Mouse (Mus musculus): Measurements from ENCODE around the gene Fanci. TPM values are rescaled to one million over a fixed set of nuclear protein-coding genes. Genes with fewer than 3 reads are reported as not detected.

The Fanci gene
- total RNA-seq, 2 experiments from 2014 or later = 3.2 to 3.8 TPM

- no peak for DNase-seq (ENCODE audit: low spot score in 2 of 2)
Measured at GRCm38 (mm10) chr7:79387140-79387539, 4.6 kb upstream of the Fanci start.

GRCm38 (mm10) chr7:79387991-79388390 is 3.7 kb upstream of the Fanci start:
- no peak for DNase-seq (ENCODE audit: low spot score in 2 of 2)

GRCm38 (mm10) chr7:79388671-79389206 is 3.0 kb upstream of the Fanci start:
- no peak for DNase-seq (ENCODE audit: low spot score in 2 of 2)

DNA sequence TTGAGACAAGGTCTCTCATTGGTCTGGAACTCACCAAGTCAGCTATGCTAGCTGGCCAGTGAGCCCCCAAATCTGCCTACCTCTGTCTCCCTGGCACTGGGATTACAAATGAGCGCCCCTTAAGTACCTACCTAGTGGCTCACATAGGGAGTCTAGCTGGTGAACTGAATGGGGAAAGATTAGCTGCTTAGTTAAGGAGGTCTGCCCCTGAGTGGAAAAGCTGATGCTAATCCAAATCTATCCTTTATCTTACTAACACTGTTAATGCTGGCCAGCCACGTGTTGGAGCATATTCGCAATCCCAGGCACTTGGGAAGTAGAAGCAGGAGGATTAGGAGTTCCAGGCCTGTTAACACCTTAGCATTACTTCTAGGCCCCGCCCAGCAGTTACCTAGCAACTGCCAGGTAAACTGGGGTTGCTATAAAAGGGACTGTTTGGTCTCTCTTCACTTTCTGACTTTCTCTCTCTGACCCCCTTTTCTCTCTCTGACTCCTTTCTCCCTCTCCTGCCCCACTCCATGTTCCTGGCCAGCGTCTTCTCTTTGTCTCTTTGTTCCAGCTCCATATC is 1.5 kb upstream of the Fanci start:
- no peak for DNase-seq (ENCODE audit: low spot score in 2 of 2)

- DNase-seq (ENCODE audit: low spot score in 2 of 2) = no peak
Measured at GRCm38 (mm10) chr7:79391471-79391870, 258 bp upstream of the Fanci start.

- DNase-seq (ENCODE audit: low spot score in 2 of 2) = no peak
Measured at GRCm38 (mm10) chr7:79392860-79393513, 1.3 kb downstream of the Fanci start.

- DNase-seq (ENCODE audit: low spot score in 2 of 2) = no peak
Measured at GRCm38 (mm10) chr7:79393924-79394323, 2.2 kb downstream of the Fanci start.

DNA sequence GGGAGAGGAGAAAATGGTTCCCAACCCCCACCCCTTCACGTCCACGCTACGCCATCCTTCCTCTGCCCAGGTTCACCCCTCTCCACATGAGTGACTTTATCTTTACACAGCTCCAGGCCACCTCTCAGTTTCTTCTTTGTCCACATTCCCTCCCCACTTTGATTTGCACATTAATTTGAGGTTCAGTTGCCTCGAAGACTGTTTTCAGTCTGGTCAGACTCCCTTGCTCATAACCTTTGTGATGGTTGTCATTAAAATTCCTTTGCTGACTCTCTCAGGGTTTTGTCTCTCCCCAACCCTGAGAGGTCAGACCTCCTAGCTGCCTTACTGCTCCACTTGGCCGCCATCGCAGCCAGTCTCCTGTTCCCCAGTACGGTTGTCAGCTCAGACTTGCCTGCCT is 2.9 kb downstream of the Fanci start:
- DNase-seq (ENCODE audit: low spot score in 2 of 2) = no peak

GRCm38 (mm10) chr7:79395186-79395585 is 3.5 kb downstream of the Fanci start:
- DNase-seq (ENCODE audit: low spot score in 2 of 2) = no peak

DNA sequence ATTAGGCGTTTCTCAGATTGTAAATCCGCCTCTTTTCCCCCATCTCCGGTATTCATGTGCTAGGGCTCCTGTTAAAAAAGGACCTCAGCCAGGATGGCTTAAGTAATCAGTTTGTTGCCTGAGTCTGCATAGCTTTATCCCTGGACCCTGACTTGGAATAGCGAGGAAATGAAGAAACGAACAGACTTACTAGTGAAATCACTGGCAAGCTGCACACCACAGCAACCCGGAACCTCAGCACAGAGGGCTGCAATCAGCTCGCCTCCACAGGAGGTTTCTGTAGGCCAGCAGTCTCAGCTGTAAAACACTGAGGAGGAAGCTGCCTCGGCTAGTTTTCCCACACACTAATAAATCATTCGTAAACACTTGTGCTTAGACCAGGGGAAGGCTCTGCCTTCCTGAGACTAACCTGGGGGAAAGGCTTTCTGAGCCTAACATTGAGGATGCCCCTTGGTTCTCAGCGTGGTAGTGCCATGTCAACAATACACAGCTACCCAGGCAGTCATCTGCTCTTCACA is 5.8 kb downstream of the Fanci start:
- no peak for DNase-seq (ENCODE audit: low spot score in 2 of 2)

DNA sequence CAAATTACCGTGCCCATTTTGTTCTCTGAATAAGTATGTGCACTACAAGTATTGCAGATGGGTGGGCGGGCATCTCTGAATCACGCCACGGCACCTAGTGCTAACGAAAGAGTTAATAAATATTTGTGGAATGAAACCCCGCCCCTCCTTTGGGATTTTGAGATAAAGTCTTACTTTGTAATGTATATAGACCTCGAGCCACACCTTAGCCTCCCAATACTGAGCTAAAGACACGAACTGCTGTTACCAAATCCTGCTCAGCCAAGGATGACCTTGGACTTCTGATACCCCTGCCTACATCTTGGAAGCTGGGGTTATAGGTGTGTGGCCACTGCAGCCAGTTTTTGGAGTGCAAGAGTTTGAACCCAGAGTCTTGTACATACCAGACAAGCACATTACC is 6.7 kb downstream of the Fanci start:
- DNase-seq (ENCODE audit: low spot score in 2 of 2) = no peak

GRCm38 (mm10) chr7:79398971-79399370 is 7.2 kb downstream of the Fanci start:
- no peak for DNase-seq (ENCODE audit: low spot score in 2 of 2)

DNA sequence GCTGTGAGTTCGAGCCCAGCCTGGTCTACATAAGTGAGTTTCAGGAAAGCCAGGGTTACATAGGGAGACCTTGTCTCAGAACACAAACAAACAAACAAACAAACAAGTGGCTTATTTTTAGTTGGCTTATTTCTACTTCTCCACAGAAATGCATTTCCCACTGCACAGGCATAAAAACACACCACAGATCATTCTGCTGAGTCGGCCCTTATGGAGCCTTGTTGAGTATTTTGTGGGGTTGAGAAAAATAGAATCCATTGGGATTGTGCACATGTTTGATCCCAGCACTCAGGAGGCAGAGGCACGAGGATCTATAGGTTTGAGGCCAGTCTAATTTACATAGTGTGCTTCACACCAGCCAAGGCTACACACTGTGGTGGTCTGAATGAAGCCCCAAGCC is 8.6 kb downstream of the Fanci start:
- no peak for DNase-seq (ENCODE audit: low spot score in 2 of 2)

GRCm38 (mm10) chr7:79414449-79415375 is 23.0 kb downstream of the Fanci start:
- no peak for DNase-seq (ENCODE audit: low spot score in 2 of 2)

- no peak for DNase-seq (ENCODE audit: low spot score in 2 of 2)
Measured at GRCm38 (mm10) chr7:79419950-79420349, 28.2 kb downstream of the Fanci start.

GRCm38 (mm10) chr7:79422876-79423275 is 31.1 kb downstream of the Fanci start:
- DNase-seq (ENCODE audit: low spot score in 2 of 2) = no peak

GRCm38 (mm10) chr7:79425804-79426203 is 34.1 kb downstream of the Fanci start:
- DNase-seq (ENCODE audit: low spot score in 2 of 2) = no peak

GRCm38 (mm10) chr7:79428243-79428642 is 36.5 kb downstream of the Fanci start:
- DNase-seq (ENCODE audit: low spot score in 2 of 2) = no peak

DNA sequence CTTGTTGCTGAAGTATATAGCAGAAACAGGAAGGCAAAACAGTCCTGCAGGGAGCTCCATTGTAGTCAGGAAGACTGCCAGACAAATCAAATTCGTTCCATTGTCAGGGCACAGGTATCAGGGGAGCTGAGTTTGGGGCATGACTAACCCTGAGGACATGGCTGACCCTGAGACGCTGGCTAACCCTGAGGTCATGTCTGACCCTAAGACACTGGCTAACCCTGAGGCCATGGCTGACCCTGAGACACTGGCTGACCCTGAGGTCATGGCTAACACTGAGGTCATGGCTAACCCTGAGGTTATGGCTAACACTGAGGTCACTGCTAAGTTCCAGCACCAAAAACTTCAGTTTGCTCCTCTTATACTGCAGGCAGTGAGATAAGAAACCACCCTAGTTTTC is 48.3 kb downstream of the Fanci start:
- no peak for DNase-seq (ENCODE audit: low spot score in 2 of 2)

GRCm38 (mm10) chr7:79447048-79447447 is 55.3 kb downstream of the Fanci start:
- DNase-seq (ENCODE audit: low spot score in 2 of 2) = no peak

DNA sequence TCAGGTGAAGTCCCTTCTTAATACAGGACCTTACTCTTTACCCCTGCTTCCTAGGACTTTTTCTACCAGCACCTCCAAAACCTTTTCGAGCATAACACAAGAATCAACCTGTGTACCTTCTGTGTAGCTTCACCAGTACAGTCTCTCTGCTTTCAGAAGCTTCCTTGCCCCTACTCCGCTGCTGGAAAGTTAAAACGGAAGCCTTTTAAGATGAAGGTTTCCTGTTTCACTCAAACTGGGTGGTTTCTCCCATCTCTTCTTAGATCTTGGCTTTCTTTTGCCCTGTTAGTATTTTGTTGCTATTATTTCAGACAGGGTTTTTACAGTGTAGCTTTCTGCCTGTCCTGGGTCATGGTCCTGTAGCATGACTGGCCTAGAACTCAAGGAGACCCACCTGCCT is 55.8 kb downstream of the Fanci start:
- no peak for DNase-seq (ENCODE audit: low spot score in 2 of 2)

DNA sequence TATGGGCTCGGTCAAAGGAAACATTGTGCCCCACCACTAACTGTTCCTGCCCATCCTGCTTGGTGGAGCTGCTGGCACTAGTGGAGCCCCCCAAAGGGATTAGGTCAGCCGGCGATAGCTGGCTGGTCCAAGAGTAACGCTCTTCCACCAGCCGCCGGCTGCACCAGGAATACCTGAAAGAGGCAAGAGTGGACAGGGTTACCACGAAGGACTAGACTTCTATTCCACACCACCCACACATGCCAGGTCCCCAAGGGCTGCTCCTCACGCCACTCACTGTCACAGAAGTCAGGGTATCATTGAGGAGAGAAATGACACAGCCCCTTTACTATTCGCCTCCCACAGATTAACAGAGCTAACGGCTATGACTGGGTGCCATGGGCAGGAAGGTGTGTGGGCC is 70.0 kb downstream of the Fanci start:
- DNase-seq (ENCODE audit: low spot score in 2 of 2) = no peak

Measured in gastrocnemius, postnatal 4 days (tissue).